Mouse (Mus musculus): ENCODE measurements around the gene Col9a2.

- peak; percentile 10; the same call in 1 of the 2 replicates for TF ChIP-seq CTCF (IDR thresholded peaks at IDR 0.05; ENCODE audit: low read depth)
- TF ChIP-seq EP300 (IDR thresholded peaks at IDR 0.05; ENCODE audit: low read depth): no peak
Measured at GRCm38 (mm10) chr4:121051863-121052262, 12.7 kb downstream of the Col9a2 start.
